Mouse (Mus musculus): ENCODE data around the gene Inka2. TPM values are rescaled to one million over a fixed set of nuclear protein-coding genes. Genes with fewer than 3 reads are reported as not detected.

Gene Inka2
- polyA plus RNA-seq, 1 experiment: 7.4 TPM

DNA sequence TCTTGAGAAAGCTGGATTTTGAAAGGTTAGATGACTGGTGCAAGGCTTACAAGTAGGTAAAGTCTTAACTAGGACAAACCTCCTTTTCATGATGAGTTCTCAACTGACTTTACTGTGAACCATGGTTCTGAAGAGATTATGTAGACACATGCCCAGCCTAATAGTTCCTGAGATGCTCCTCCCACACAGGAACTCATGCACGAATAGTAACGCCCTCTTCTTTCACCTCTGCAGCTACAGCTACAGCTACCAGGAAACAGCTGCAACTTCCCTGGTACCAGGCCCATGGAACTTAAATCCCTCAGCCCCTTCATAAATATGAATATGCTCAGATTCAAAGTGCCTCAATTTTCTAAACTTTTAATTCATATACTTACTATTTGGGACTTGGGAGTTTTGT, 28.5 kb upstream of the Inka2 start:
- no peak for DNase-seq (ENCODE audit: low read depth)
- TF ChIP-seq CTCF (IDR thresholded peaks at IDR 0.05; ENCODE audit: borderline replicate concordance, extremely low read depth, insufficient read depth, insufficient read length) (no peak), POLR2A (IDR thresholded peaks at IDR 0.05; ENCODE audit: borderline replicate concordance, extremely low read depth, insufficient read depth, insufficient read length, poor library complexity, severe bottlenecking) (no peak)

DNA sequence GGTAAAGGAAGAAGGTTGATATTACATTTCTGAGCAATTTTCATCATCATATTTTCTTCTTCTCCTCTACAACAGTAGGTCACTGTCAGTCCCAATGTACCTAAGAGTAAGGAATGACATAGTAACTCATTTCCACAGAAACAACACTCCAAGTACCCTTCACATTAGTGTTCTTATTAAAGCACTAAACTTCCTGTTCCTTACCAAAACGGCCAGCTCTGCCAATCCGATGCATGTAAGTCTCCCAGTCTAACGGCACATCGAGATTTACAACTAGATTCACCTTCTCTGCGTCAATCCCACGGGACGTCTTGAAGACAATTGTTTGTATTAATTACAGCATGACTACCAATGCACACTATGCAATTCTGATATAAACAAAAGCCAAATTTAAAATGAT, 24.1 kb upstream of the Inka2 start:
- DNase-seq (ENCODE audit: low read depth): no peak
- TF ChIP-seq POLR2A (IDR thresholded peaks at IDR 0.05; ENCODE audit: borderline replicate concordance, extremely low read depth, insufficient read depth, insufficient read length, poor library complexity, severe bottlenecking) (no peak), CTCF (IDR thresholded peaks at IDR 0.05; ENCODE audit: borderline replicate concordance, extremely low read depth, insufficient read depth, insufficient read length) (no peak)

DNA sequence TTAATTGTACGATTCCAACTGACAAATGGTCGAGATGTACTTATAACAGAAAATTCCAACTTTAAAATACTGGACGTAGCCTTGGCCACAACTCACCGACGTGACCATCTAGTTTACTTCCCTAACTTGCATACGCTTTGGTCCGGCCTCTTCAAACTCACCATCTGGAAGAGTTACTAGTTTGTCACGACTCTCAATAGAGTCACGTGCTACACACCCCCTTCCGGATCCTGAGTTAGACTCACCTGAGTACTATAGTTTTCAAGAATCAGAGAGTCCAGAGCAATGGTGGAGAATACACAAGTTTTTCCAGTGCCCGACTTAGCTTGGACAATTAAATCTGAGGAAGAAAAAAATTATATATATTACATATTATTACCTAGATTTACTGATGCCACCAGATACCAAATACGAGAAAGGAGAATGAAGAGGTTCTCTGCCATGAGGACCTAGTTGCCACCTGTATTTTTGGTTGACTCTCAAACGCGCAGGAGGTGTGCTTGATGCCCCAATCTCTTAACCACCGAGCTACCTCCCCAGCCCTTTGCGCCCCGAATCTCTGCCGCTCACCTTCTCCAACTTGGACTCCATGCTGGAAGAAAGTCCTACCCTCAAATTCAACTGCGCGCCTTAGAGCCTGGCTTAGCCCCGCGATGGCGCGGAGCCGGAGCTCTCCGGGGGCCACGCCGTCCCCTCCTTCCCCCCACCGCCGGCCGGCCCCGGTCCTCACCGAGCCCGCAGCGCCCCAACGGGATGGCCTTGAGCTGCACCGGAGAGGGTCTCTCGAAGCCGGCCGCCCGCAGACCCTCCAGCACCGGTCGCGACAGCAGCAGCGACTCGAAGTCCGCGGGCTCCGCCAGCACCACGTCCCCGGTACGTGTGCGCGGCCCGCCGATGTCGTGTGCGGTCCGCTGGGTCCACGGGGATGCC, 17.7 kb upstream of the Inka2 start:
- peak; percentile 8 for DNase-seq (ENCODE audit: low read depth)
- TF ChIP-seq CTCF (IDR thresholded peaks at IDR 0.05; ENCODE audit: borderline replicate concordance, extremely low read depth, insufficient read depth, insufficient read length) (no peak), POLR2A (IDR thresholded peaks at IDR 0.05; ENCODE audit: borderline replicate concordance, extremely low read depth, insufficient read depth, insufficient read length, poor library complexity, severe bottlenecking) (no peak)

DNA sequence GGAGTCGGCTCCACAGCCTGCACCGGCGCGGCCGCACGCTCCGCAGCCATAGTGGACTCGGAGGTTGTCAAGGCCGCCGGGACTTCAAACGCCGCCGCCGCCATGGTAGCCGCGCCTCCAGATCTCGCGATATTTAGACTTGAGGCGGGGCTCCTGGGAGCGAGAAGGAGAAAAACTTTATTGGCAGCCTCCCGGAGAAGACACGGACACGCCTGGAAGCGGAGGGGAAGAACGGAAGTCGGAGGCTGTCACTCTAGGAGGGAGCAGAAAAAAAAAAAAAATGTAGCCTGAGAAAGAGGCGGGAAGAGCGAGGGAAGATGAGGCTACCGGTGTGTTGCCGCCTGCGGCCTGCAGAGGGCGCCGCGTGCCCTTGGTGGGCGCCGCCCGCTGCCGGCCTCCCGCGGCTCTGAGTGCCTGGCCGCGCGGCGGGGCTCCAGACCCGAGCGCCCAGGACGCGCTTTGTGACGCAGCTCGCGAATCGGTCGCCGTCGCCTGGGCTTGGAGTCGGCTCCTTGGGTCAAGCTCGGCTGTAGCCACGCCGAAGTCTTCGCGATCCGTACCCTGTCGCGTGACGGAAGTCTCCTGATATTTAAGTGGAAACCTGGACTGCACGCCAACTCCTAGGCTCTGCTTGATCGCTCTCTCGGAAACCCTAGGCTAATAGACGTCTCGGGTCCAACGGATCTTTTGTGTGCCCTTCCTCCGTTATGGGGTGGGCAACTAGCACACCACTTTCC, 16.9 kb upstream of the Inka2 start, which contains the start of gene Ddx20:
Gene Ddx20, minus strand, starts transcription at position 251 of the 737 bp plus-strand sequence.
- TF ChIP-seq CTCF (IDR thresholded peaks at IDR 0.05; ENCODE audit: borderline replicate concordance, extremely low read depth, insufficient read depth, insufficient read length) (peak; percentile 92), POLR2A (IDR thresholded peaks at IDR 0.05; ENCODE audit: borderline replicate concordance, extremely low read depth, insufficient read depth, insufficient read length, poor library complexity, severe bottlenecking) (peak; percentile 76)

DNA sequence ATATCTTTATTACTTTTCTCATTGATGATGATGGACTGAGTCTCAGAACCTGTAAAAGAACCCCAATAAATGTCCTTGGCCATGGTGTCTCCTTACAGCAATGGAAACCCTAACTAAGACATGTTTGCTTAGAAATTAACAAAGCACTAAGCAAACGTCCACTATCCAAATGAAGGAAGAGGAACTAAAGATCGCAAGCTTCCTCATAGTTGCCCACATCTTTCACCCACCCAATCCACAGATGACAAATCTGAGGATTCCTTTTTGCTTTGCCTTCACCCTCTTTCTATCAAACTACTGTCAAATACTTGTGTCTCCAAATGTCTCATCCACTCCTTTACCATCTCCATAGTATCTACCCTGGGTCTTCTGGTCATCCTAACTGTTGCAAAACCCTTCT, 15.9 kb upstream of the Inka2 start:
- DNase-seq (ENCODE audit: low read depth): no peak
- TF ChIP-seq POLR2A (IDR thresholded peaks at IDR 0.05; ENCODE audit: borderline replicate concordance, extremely low read depth, insufficient read depth, insufficient read length, poor library complexity, severe bottlenecking) (no peak), CTCF (IDR thresholded peaks at IDR 0.05; ENCODE audit: borderline replicate concordance, extremely low read depth, insufficient read depth, insufficient read length) (no peak)

More for the DNA sequence above, 16.9 kb upstream of the Inka2 start, which contains the start of gene Ddx20:
- peak; percentile 99 for DNase-seq (ENCODE audit: low read depth)

DNA sequence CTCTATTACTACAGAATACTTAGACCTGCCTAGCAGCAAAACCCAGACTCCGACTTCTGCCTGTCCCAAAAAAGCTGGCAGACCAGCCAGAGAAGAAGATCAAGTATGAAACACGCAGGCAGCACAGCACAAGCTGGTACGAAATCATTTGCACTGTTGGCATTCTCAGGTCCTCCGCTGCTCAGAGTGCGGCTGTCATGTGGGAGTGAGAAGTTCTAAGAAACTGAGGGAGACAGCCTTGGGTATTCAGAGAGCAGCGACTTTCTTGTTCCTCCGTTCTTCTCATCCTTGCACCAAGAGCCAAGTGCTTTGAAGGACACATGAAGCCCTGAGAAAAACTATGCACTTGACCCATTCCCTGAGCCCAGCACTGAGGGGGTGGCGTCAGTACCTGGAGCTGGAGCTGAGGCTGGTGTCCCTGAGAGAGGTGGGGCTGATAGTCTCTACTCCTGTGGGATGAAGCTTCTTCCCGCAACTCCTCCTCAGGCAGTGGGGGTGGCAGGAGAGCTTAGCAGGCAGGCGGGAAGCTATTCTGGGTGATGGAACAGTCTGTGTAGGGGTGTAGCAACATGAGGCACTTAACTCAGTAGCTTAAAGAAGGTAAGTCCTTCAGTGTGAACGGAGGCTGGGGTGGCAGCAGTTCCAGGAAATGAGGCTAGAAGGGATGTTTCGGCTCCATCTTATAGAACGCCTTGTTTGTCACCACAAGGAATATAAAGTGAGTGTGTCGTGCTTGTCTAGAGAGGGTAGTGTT, 10.9 kb upstream of the Inka2 start:
- no peak for DNase-seq (ENCODE audit: low read depth)
- TF ChIP-seq CTCF (IDR thresholded peaks at IDR 0.05; ENCODE audit: borderline replicate concordance, extremely low read depth, insufficient read depth, insufficient read length) (no peak), POLR2A (IDR thresholded peaks at IDR 0.05; ENCODE audit: borderline replicate concordance, extremely low read depth, insufficient read depth, insufficient read length, poor library complexity, severe bottlenecking) (no peak)

DNA sequence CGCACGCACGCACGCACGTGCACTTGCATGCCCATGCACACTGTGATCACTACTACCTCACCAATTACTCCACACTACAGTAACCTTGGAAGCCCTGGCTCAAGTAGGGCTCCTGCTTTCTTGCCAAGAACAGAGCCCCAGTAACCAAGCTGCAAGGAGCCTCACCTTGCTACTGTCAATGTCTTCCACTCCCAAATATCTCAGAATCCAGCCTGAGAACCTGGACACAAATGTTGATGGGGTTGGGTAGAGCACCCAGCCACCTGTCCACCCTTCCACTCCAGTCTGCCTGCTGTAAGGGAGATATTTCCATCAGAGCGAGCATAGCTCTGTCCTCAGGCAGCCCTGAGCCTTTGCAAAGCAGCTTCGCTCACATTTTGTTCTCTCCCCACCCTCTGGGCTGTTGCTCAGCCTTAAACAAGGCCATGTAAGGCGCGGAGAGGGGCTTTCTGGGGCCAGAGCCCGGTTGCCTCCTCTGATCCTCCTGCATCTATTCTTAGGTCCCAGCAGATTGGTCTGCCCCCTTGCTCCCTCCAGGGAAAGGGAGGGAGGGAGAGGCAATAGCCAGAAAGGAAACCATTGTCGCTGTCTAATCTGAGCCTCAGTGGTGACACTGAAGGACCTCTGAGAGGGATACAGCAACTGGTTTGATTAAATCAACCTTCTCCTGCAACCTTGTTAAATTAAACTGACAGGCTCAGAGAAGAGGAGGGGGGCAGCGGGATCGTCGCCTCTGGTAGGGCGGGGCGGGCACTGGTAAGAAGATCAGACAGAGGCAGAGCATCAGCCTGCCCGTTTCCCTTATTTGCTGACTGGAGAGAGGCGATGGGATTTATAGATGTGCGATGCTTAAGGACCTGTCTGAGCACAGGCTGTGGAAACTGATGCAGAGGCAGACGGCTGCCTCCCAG, 8.7 kb upstream of the Inka2 start:
- no peak for TF ChIP-seq CTCF (IDR thresholded peaks at IDR 0.05; ENCODE audit: borderline replicate concordance, extremely low read depth, insufficient read depth, insufficient read length)
- DNase-seq (ENCODE audit: low read depth): peak; percentile 74

DNA sequence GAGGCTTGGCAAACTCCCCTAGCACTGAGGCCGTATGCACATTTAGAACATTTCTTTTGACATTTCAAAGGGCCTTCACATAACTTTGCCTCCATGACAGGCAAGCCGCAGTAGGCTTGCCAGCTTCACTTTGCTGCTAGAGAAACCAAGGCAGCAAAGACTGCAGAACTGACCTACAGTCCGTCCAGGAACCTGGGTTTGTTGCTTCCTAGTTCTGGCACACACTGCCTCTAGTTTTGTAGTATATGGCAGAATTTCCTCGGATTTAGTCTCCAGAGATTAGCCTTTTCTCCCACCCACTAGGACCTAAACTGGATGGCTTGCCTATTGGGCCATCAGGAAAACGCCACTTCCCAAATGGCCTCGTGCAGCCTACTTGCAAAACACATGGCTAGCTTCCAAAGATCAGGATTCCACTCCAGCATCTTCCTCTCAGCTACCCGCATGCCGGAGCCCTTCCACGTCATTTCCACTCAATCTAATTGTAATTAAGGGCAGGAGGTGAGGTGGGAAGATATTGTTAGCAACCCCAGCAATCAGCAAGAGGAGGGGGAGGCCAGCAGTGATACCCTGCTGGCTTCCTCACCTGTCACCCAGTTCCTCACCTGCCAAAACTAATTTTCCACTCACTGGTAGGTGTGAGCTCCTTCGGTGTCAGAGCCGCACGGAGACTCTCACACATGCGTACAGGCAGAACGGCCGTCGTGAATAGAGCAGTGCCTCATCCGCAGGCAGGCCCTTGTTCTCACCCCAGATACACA, 7.8 kb upstream of the Inka2 start:
- DNase-seq (ENCODE audit: low read depth): peak; percentile 46
- TF ChIP-seq CTCF (IDR thresholded peaks at IDR 0.05; ENCODE audit: borderline replicate concordance, extremely low read depth, insufficient read depth, insufficient read length) (no peak), POLR2A (IDR thresholded peaks at IDR 0.05; ENCODE audit: borderline replicate concordance, extremely low read depth, insufficient read depth, insufficient read length, poor library complexity, severe bottlenecking) (no peak)

DNA sequence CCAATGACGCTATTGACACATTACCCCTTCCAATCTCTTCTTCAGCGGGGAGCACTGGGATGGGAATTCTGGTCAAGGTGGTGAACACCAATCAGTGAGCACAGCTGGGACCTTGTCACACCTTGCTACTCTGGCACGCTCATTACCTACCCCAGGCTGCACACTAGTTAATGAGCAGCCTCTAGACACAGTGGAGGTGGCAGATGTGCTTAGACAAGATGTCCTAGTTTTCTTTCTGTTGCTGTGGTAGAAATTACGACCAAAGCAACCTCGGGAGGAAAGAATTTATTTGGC, 7.3 kb upstream of the Inka2 start:
- DNase-seq (ENCODE audit: low read depth): peak; percentile 52
- TF ChIP-seq CTCF (IDR thresholded peaks at IDR 0.05; ENCODE audit: borderline replicate concordance, extremely low read depth, insufficient read depth, insufficient read length) (no peak), POLR2A (IDR thresholded peaks at IDR 0.05; ENCODE audit: borderline replicate concordance, extremely low read depth, insufficient read depth, insufficient read length, poor library complexity, severe bottlenecking) (no peak)

DNA sequence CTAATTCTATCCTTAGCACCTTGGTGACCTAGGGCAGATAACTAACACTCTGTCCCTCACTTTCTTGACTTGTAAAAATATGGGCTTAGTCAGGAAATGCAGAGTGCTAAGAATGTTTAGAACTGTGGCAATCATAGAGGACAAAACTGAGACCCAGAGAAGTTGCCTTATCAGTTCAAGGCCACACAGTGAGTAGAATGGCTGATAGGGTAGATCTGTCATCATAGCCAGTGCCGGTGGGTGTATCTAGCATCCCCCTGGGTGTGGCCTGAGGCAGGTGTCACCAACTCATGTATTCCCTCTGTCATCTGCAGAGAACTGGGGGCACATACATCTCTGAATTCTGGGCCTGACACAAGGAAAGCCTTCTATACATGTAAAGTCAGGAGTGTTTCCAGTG, 6.1 kb upstream of the Inka2 start:
- no peak for DNase-seq (ENCODE audit: low read depth)
- no peak for TF ChIP-seq POLR2A (IDR thresholded peaks at IDR 0.05; ENCODE audit: borderline replicate concordance, extremely low read depth, insufficient read depth, insufficient read length, poor library complexity, severe bottlenecking)
- no peak for TF ChIP-seq CTCF (IDR thresholded peaks at IDR 0.05; ENCODE audit: borderline replicate concordance, extremely low read depth, insufficient read depth, insufficient read length)

All from brain, embryonic 14.5 days (tissue).